Mouse (Mus musculus) liver, postnatal 0 days (tissue): Measurements from ENCODE around the gene Anks1b. TPM values are rescaled to one million over a fixed set of nuclear protein-coding genes. Genes with fewer than 3 reads are reported as not detected.

Experiments
- ATAC-seq: fragments of 200-750 bp; cut with Nextera tagmentation; 2 replicates; pipeline ENCODE4 v1.8.0; 2017; ENCODE audit warnings: mild to moderate bottlenecking, moderate library complexity
- DNase-seq: peaks from one replicate; pipeline ENCODE4 v3.0.0-alpha.2; 2016
- H3K27ac ChIP-seq: fragments of 300-500 bp; sonication (generic); 2 replicates; pipeline ENCODE4 v1.5.1; 2014; ENCODE audit warnings: antibody characterized with exemption, moderate library complexity, mild to moderate bottlenecking, low read depth
- H3K27me3 ChIP-seq: fragments of 300-500 bp; sonication (generic); 2 replicates; pipeline ENCODE4 v1.6.1; 2014; ENCODE audit warnings: low read length, control low read depth, mixed read lengths; ENCODE audit not compliant: insufficient read depth
- H3K36me3 ChIP-seq: fragments of 300-500 bp; sonication (generic); replicated peaks from 2 replicates; pipeline ENCODE4 v1.6.1; 2014; ENCODE audit warnings: mild to moderate bottlenecking, control low read depth, low read length, moderate library complexity, mixed read lengths; ENCODE audit not compliant: insufficient read depth
- H3K4me1 ChIP-seq: fragments of 300-500 bp; sonication (generic); 2 replicates; pipeline ENCODE4 v1.6.1; 2014; ENCODE audit warnings: antibody characterized with exemption, mild to moderate bottlenecking, control low read depth; ENCODE audit not compliant: insufficient read depth
- H3K4me2 ChIP-seq: fragments of 300-500 bp; sonication (generic); 2 replicates; pipeline ENCODE4 v1.6.1; 2014; ENCODE audit warnings: low read depth, mild to moderate bottlenecking, low read length, moderate library complexity, mixed read lengths
- H3K4me3 ChIP-seq: fragments of 300-500 bp; sonication (generic); 2 replicates; pipeline ENCODE4 v1.5.1; 2014; ENCODE audit warnings: low read depth, low read length
- H3K9ac ChIP-seq: fragments of 300-500 bp; sonication (generic); replicated peaks from 2 replicates; pipeline ENCODE4 v1.6.1; 2014; ENCODE audit warnings: mild to moderate bottlenecking, moderate library complexity
- H3K9me3 ChIP-seq: fragments of 300-500 bp; sonication (generic); 2 replicates; pipeline ENCODE4 v1.6.1; 2016; ENCODE audit warnings: mild to moderate bottlenecking, control low read depth, low read length, mixed read lengths
- CTCF ChIP-seq: sonication (generic); IDR thresholded peaks from 2 replicates; pipeline ENCODE4 v1.5.1; 2016; ENCODE audit warnings: antibody characterized with exemption, low read depth
- EP300 ChIP-seq: IDR thresholded peaks from 2 replicates; pipeline ENCODE4 v1.6.1; 2016; ENCODE audit warnings: antibody characterized with exemption, low read depth, mild to moderate bottlenecking
- WGBS: fragments of 180-500 bp; shearing (Covaris S2); extraction: QIAGEN DNeasy Blood & Tissue Kit; methylation state at CpG from one replicate; pipeline ENCODE4 v1.1.7; 2014; ENCODE audit not compliant: insufficient replicate concordance; 5-methylcytosine and 5-hydroxymethylcytosine counted together
- polyA plus RNA-seq: library from polyadenylated mRNA; unstranded; fragments of >200 nt; fragmentation: Nextera tagmentation; extraction: Ambion mirVana; gene quantifications from 2 replicates; pipeline ENCODE4 v1.2.1, GENCODE M21; 2015

Gene Anks1b
- polyA plus RNA-seq, 1 experiment from 2014 or later, result not detected

DNA sequence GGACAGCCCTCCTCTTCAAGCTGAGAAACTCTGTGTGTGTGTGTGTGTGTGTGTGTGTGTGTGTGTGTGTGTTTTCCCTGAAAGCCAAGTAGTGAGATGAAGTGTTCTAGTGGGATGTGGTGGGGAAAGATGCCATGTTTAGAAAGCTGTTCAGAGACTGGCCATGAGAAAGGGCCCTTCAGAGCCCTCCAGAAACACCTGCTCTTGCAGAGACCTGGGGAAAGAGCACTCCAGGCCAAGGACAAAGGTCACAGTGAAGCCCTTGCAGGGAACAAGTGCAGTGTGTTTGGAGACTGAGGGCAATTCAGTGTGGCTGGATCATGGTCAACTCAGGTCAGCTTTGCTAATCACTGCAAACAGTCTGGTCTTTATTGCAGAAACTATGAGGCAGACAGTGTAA is 961.9 kb downstream of the Anks1b start:
- TF ChIP-seq CTCF (no peak), EP300 (no peak)
- H3K9me3 ChIP-seq, result no peaks in the 10 kb centered on the region
- H3K4me3 ChIP-seq, result no peak overlapping the region
- DNase-seq, result no peak
- no peaks in the 10 kb centered on the region for H3K36me3 ChIP-seq
- H3K27me3 ChIP-seq, result peaks cover 21% of the 10 kb centered on the region
- no peak for ATAC-seq
- no peak overlapping the region for H3K9ac ChIP-seq
- no peak overlapping the region for H3K4me2 ChIP-seq
- H3K4me1 ChIP-seq, result no peaks in the 10 kb centered on the region
- H3K27ac ChIP-seq, result no peak overlapping the region

DNA sequence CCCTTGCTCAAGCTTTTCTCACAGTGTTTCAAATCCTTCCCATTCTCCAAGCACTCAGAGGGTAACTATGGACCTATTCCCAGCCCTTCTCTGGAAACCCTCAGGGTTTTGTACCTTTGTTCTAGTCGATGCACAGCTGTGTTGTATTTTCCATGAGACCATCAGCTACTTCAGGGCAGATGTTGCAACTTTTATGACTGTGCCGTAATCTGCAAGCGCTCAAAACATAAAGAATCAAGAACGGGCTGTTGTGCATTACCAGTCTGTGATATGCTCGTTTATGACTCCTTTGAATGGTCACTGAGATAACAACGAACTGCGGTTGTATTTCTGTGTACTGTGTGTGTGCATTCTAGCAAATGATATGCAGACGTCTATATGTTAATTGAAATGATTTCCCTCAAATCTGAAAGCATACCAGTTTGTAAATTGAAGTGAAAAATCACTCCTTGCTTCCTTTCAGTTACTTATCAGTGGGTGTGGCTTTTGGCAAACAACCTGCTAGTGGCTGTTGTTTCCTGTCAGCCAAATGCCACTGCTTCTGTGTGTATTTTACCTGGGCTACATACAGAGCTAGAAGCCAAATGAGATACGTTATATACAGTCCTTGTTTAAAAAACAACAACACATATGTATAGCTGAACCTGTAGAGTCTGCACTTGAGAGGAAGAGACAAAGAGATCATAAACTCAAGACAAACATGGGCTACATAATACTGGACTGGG is 966.5 kb downstream of the Anks1b start:
- DNase-seq, result no peak
- TF ChIP-seq EP300 (no peak), CTCF (no peak)
- no peaks in the 10 kb centered on the region for H3K4me1 ChIP-seq
- no peak overlapping the region for H3K4me3 ChIP-seq
- H3K36me3 ChIP-seq, result no peaks in the 10 kb centered on the region
- no peaks in the 10 kb centered on the region for H3K27me3 ChIP-seq
- no peak overlapping the region for H3K9ac ChIP-seq
- no peaks in the 10 kb centered on the region for H3K9me3 ChIP-seq
- H3K27ac ChIP-seq, result no peak overlapping the region
- WGBS, result 78% methylated on average over 9 of the region's 9 CpGs
- no peak overlapping the region for H3K4me2 ChIP-seq
- ATAC-seq, result no peak

DNA sequence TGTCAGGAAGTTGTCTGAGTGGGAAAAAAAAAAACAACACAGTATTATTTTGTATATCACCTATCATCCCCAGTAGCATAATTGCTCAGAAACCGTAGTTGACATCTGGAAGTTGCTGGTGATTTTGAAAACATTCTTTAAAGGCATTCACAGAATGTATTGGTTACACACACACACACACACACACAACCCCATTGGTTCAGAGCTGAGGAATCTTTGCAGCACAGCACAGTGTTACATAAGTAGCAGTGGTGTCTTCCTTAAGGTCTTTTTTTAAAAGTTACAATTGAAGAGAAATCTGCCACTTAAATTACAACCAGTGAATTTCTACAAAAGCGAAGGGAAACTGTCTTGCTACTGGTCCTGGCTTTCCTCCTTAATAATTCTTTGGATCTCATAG is 969.1 kb downstream of the Anks1b start:
- H3K4me1 ChIP-seq, result no peaks in the 10 kb centered on the region

DNA sequence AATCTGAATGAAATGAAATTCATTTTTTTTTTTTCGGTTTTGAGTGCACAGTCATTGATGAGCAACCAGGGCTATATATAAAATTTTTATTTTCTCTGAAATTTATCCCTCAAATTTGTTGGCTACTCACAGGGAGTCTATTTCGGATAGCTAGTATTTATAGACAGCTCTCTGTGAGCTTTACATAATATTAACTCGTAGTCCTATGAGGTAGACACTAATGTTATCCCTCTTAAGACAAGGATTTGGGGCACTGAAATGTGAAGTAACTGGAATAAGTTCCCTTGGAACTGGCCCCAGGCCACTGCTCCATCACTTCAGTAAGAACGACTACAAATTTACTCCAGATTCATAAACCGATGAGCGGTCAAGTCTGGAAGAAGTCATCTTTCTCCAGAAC is 977.8 kb downstream of the Anks1b start:
- Histone ChIP-seq H3K27ac (no peak overlapping the region), H3K4me3 (no peak overlapping the region), H3K4me1 (no peaks in the 10 kb centered on the region), H3K9me3 (no peaks in the 10 kb centered on the region), H3K4me2 (no peak overlapping the region), H3K9ac (no peak overlapping the region), H3K27me3 (no peaks in the 10 kb centered on the region), H3K36me3 (no peaks in the 10 kb centered on the region)
- DNase-seq, result no peak
- WGBS, result 80% methylated on average over 6 of the region's 6 CpGs
- no peak for TF ChIP-seq EP300
- no peak for TF ChIP-seq CTCF
- no peak for ATAC-seq

More for the DNA sequence above, 969.1 kb downstream of the Anks1b start:
- no peak overlapping the region for H3K27ac ChIP-seq
- DNase-seq (no peak), ATAC-seq (no peak)
- 70% methylated on average over 2 of the region's 2 CpGs for WGBS
- TF ChIP-seq EP300, result no peak
- H3K9me3 ChIP-seq, result no peaks in the 10 kb centered on the region
- no peaks in the 10 kb centered on the region for H3K36me3 ChIP-seq
- H3K27me3 ChIP-seq, result no peaks in the 10 kb centered on the region
- H3K9ac ChIP-seq, result no peak overlapping the region
- H3K4me3 ChIP-seq, result no peak overlapping the region
- H3K4me2 ChIP-seq, result no peak overlapping the region

DNA sequence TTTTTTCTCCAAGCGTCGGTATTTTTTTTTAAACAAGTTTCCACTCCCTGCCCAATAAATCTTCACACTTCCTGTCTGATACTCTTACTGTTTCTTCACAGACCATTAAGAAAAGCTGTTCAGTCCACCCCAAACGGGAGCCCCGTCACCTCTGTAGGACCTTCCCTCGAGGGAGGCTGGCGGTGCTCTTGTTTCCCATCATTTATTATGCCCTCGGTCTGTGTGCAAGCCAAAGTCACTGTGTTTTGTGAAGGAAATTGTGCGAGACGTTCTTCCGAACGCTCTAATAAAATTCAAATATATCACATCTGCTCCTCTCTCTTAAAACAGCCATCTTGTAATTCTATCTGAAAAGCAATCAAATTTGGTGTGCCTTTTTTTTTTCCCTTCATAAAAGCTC is 978.7 kb downstream of the Anks1b start:
- H3K9me3 ChIP-seq, result no peaks in the 10 kb centered on the region
- ATAC-seq, result no peak

DNA sequence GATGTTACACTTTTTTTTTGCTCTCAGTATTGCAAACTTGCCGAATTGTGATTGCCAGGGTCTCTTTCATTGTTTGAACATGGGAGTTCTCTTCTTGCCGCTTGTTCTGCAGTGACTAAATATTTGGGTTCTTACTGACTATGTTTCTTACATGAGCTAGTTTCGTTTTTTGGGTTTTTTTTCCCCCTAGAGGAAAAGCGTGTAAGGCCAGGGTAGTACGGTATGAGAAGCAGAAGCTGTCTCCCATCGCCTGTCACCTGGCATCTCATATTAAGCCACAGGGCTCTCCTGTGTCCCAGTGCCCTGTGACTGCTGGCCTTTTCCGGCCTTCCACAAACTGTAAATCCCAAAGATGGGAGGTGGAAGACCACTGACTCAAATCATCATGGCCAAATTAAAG is 979.1 kb downstream of the Anks1b start:
- ATAC-seq, result no peak
- Histone ChIP-seq H3K4me1 (no peaks in the 10 kb centered on the region), H3K27ac (no peak overlapping the region), H3K4me2 (no peak overlapping the region), H3K36me3 (no peaks in the 10 kb centered on the region), H3K27me3 (no peaks in the 10 kb centered on the region), H3K4me3 (no peak overlapping the region), H3K9ac (no peak overlapping the region), H3K9me3 (no peaks in the 10 kb centered on the region)
- WGBS, result 72% methylated on average over 7 of the region's 7 CpGs
- TF ChIP-seq CTCF, result no peak
- TF ChIP-seq EP300, result no peak
- no peak for DNase-seq

More for the DNA sequence above, 978.7 kb downstream of the Anks1b start:
- Histone ChIP-seq H3K36me3 (no peaks in the 10 kb centered on the region), H3K4me1 (no peaks in the 10 kb centered on the region), H3K4me2 (no peak overlapping the region), H3K27ac (no peak overlapping the region), H3K9ac (no peak overlapping the region), H3K27me3 (no peaks in the 10 kb centered on the region), H3K4me3 (no peak overlapping the region)
- no peak for DNase-seq
- WGBS, result 68% methylated on average over 11 of the region's 11 CpGs
- TF ChIP-seq EP300, result no peak
- TF ChIP-seq CTCF, result no peak

DNA sequence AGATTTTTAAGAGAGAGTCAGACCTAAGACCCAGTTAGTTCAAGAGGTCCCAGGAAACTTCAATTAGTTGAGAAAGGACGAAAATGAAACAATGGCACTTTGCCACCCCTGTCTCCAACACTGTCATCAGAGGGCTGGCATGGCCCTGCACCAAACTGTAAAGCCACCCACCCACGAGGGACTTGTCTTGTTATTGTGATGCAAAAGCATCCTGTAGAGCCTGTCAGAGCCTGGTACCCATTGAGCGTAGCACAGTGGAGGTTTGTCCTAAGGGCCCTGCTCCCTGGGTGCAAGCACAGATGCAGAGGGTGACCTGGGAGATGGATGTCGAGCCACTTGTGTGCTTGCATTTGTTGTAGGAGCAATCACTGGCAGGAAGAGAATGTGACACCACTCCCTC is 983.4 kb downstream of the Anks1b start:
- Histone ChIP-seq H3K4me1 (no peaks in the 10 kb centered on the region), H3K4me2 (no peak overlapping the region), H3K4me3 (no peak overlapping the region), H3K36me3 (no peaks in the 10 kb centered on the region), H3K27ac (no peak overlapping the region), H3K9me3 (no peaks in the 10 kb centered on the region), H3K27me3 (no peaks in the 10 kb centered on the region), H3K9ac (no peak overlapping the region)
- DNase-seq, result no peak
- WGBS, result 41% methylated on average over 4 of the region's 4 CpGs
- no peak for ATAC-seq
- TF ChIP-seq EP300, result no peak
- TF ChIP-seq CTCF, result no peak
